ENCODE assay signal across 1 mouse cellular context in genomic region chr19:5425906-5426565, GRCm38 (mm10).
TF ChIP-seq lines count a peak whose summit lies in the region.

No protein-coding gene starts in this region.

TF ChIP-seq in CH12.LX, 34 proteins besides CTCF, POLR2A, EP300 and RAD21:
- TF ChIP-seq MAFK (IDR thresholded peaks at IDR 0.05; ENCODE audit: insufficient replicate concordance, low read length) (no peak), MEF2A (IDR thresholded peaks at IDR 0.05; ENCODE audit: borderline replicate concordance, low read depth, low read length) (0 out of 2 replicates have a peak, but pooled peaks have one; percentile 5), ZKSCAN1 (IDR thresholded peaks at IDR 0.05; ENCODE audit: borderline replicate concordance, low read depth, low read length) (no peak)
